In genomic region chr16:7928391-7928935, GRCm38 (mm10) we compare ENCODE assay signal across 11 mouse cellular contexts.
DNase-seq lines count a peak whose midpoint lies in the region; ATAC-seq and TF ChIP-seq lines count a peak whose summit lies in the region.
"Had no signal": no experiment of that assay in that cellular context is flagged by ENCODE, and none has a peak within 500 bp of the region (broad histone marks: within the 10 kb centered on the region; RNA-seq: fewer than 3 reads in every experiment).

No protein-coding gene starts in this region.

- intact Hi-C loops in left cerebral cortex, postnatal 4 days (cut with DNase I) = loop anchor here (5.0 kb wide), 2 partner anchors 276 to 1426 kb away; no protein-coding TSS in a partner anchor
- intact Hi-C loops in gastrocnemius, postnatal 14 days (cut with DNase I; ENCODE audit: low total_unique reads) = no loop called here

- no peak for TF ChIP-seq CTCF in brain, embryonic 14.5 days (IDR thresholded peaks at IDR 0.05; ENCODE audit: borderline replicate concordance, extremely low read depth, insufficient read depth, insufficient read length)

- H3K4me1 ChIP-seq in hindbrain, embryonic 13.5 days (replicated peaks) = no peaks in the 10 kb centered on the region
- H3K4me1 ChIP-seq: forebrain, embryonic 10.5 days; hindbrain, embryonic 15.5 days had no signal

- no peak for TF ChIP-seq POLR2A in brain, embryonic 14.5 days (IDR thresholded peaks at IDR 0.05; ENCODE audit: borderline replicate concordance, extremely low read depth, insufficient read depth, insufficient read length, poor library complexity, severe bottlenecking)

- ATAC-seq in hindbrain, embryonic 13.5 days (ENCODE audit: low FRiP score) = no peak

- no peaks in the 10 kb centered on the region for H3K36me3 ChIP-seq in hindbrain, embryonic 13.5 days
- H3K36me3 ChIP-seq: forebrain, embryonic 10.5 days; hindbrain, embryonic 15.5 days had no signal

- H3K4me3 ChIP-seq in hindbrain, embryonic 13.5 days = no peak overlapping the region
- H3K4me3 ChIP-seq: forebrain, embryonic 10.5 days; hindbrain, embryonic 15.5 days had no signal

- H3K4me2 ChIP-seq in hindbrain, embryonic 13.5 days = no peak overlapping the region
- H3K4me2 ChIP-seq: hindbrain, embryonic 15.5 days; liver, embryonic 11.5 days had no signal

- no peaks in the 10 kb centered on the region for H3K9me3 ChIP-seq in hindbrain, embryonic 13.5 days
- H3K9me3 ChIP-seq: forebrain, embryonic 10.5 days; hindbrain, embryonic 15.5 days had no signal

- H3K27me3 ChIP-seq in hindbrain, embryonic 13.5 days = no peaks in the 10 kb centered on the region
- H3K27me3 ChIP-seq: hindbrain, embryonic 15.5 days had no signal

- H3K9ac ChIP-seq in hindbrain, embryonic 13.5 days = no peak overlapping the region
- H3K9ac ChIP-seq: hindbrain, embryonic 15.5 days had no signal

- 81% methylated on average over 6 of the region's 6 CpGs for WGBS in hindbrain, embryonic 13.5 days

- H3K27ac ChIP-seq in hindbrain, embryonic 13.5 days = no peak overlapping the region
- H3K27ac ChIP-seq: forebrain, embryonic 10.5 days; hindbrain, embryonic 15.5 days had no signal

- peak; percentile 8 to 48 for DNase-seq in left cerebral cortex, adult 18-20 months (ENCODE audit: low spot score in 2 of 2)
- no peak for DNase-seq in left cerebral cortex, postnatal 4 days
- peak; percentile 29 for DNase-seq in brain, embryonic 14.5 days (ENCODE audit: low read depth)
- DNase-seq in frontal cortex, postnatal 14 days (ENCODE audit: low spot score in 2 of 2) = peak; percentile 10 to 17
- DNase-seq in right cerebral cortex, adult 2 months (ENCODE audit: low spot score in 2 of 2) = peak; percentile 56 to 62
- no peak for DNase-seq in gastrocnemius, postnatal 14 days
- DNase-seq: lung, postnatal 36 days had no signal

Comparison
In these comparisons a context has a peak if more than half of its experiments do, and no peak if none do; other contexts are left out.
1. DNase-seq: peak in left cerebral cortex, adult 18-20 months (2 of 2), brain, embryonic 14.5 days (single experiment), frontal cortex, postnatal 14 days (2 of 2) and right cerebral cortex, adult 2 months (2 of 2); none in left cerebral cortex, postnatal 4 days (single experiment) and gastrocnemius, postnatal 14 days (single experiment).